10 mouse cellular contexts compared by ENCODE assay signal in genomic region chr6:125803364-125804011, GRCm38 (mm10).
DNase-seq lines count a peak whose midpoint lies in the region; ATAC-seq and TF ChIP-seq lines count a peak whose summit lies in the region.
"Had no signal": no experiment of that assay in that cellular context is flagged by ENCODE, and none has a peak within 500 bp of the region (broad histone marks: within the 10 kb centered on the region; RNA-seq: fewer than 3 reads in every experiment).

No protein-coding gene starts in this region.

- DNase-seq in hindbrain, embryonic 10.5 days (ENCODE audit: low spot score): no peak
- DNase-seq in hindbrain, postnatal 0 days (ENCODE audit: low spot score): no peak
- DNase-seq in brain, embryonic 14.5 days (ENCODE audit: low read depth): peak; percentile 13
- peak; percentile 36 for DNase-seq in neural tube, embryonic 11.5 days (ENCODE audit: low spot score)
- no peak for DNase-seq in cerebellum, adult 11 months
- DNase-seq in layer of hippocampus, adult 11-12 months (ENCODE audit: low spot score): no peak
- no peak for DNase-seq in spleen, postnatal 10 days (ENCODE audit: low spot score in 2 of 2)
- DNase-seq: cerebellum, postnatal 36 days had no signal

- no peak overlapping the region for H3K9ac ChIP-seq in hindbrain, postnatal 0 days (replicated peaks; ENCODE audit: low read length)
- no peak overlapping the region for H3K9ac ChIP-seq in intestine, embryonic 15.5 days
- no peak overlapping the region for H3K9ac ChIP-seq in neural tube, embryonic 11.5 days (ENCODE audit: low read length)
- H3K9ac ChIP-seq: heart, embryonic 15.5 days had no signal

- H3K4me3 ChIP-seq in hindbrain, embryonic 10.5 days: no peak overlapping the region
- no peak overlapping the region for H3K4me3 ChIP-seq in hindbrain, postnatal 0 days (ENCODE audit: low read length)
- no peak overlapping the region for H3K4me3 ChIP-seq in intestine, embryonic 15.5 days (replicated peaks)
- no peak overlapping the region for H3K4me3 ChIP-seq in neural tube, embryonic 11.5 days (ENCODE audit: low read depth, low read length)
- H3K4me3 ChIP-seq: heart, embryonic 15.5 days had no signal

- 59% methylated on average over 20 of the region's 20 CpGs for WGBS in hindbrain, embryonic 10.5 days
- 51% methylated on average over 20 of the region's 20 CpGs for WGBS in hindbrain, postnatal 0 days
- 34% methylated on average over 20 of the region's 20 CpGs for WGBS in intestine, embryonic 15.5 days
- 30% methylated on average over 20 of the region's 20 CpGs for WGBS in neural tube, embryonic 11.5 days

- peaks cover 11% of the 10 kb centered on the region for H3K4me1 ChIP-seq in hindbrain, embryonic 10.5 days (replicated peaks)
- H3K4me1 ChIP-seq in hindbrain, postnatal 0 days (ENCODE audit: insufficient read depth, low read length): no peaks in the 10 kb centered on the region
- H3K4me1 ChIP-seq in intestine, embryonic 15.5 days (replicated peaks): 0 out of 2 replicates have a peak, but pooled peaks cover 3% of the 10 kb centered on the region
- H3K4me1 ChIP-seq in neural tube, embryonic 11.5 days (ENCODE audit: control insufficient read depth, insufficient read depth, low read length): peaks cover 2% of the 10 kb centered on the region; the same call in 1 of the 2 replicates
- H3K4me1 ChIP-seq: heart, embryonic 15.5 days had no signal

- 0 out of 2 replicates have a peak overlapping the region, but pooled peaks have one; percentile 18 for H3K27ac ChIP-seq in hindbrain, embryonic 10.5 days
- H3K27ac ChIP-seq in hindbrain, postnatal 0 days: no peak overlapping the region
- no peak overlapping the region for H3K27ac ChIP-seq in intestine, embryonic 15.5 days
- no peak overlapping the region for H3K27ac ChIP-seq in neural tube, embryonic 11.5 days (ENCODE audit: low read depth, low read length)
- H3K27ac ChIP-seq: heart, embryonic 15.5 days had no signal

- TF ChIP-seq CTCF in hindbrain, postnatal 0 days (IDR thresholded peaks at IDR 0.05; ENCODE audit: low read depth): no peak
- TF ChIP-seq CTCF in brain, embryonic 14.5 days (IDR thresholded peaks at IDR 0.05; ENCODE audit: borderline replicate concordance, extremely low read depth, insufficient read depth, insufficient read length): no peak

- no peak overlapping the region for H3K4me2 ChIP-seq in hindbrain, postnatal 0 days (ENCODE audit: low read depth, low read length)
- peak overlapping the region; percentile 24 for H3K4me2 ChIP-seq in intestine, embryonic 15.5 days (replicated peaks)
- H3K4me2 ChIP-seq in neural tube, embryonic 11.5 days (ENCODE audit: low read depth): no peak overlapping the region
- H3K4me2 ChIP-seq: heart, embryonic 15.5 days had no signal

- no peak for TF ChIP-seq POLR2A in brain, embryonic 14.5 days (IDR thresholded peaks at IDR 0.05; ENCODE audit: borderline replicate concordance, extremely low read depth, insufficient read depth, insufficient read length, poor library complexity, severe bottlenecking)

- no peak for ATAC-seq in hindbrain, postnatal 0 days
- ATAC-seq in intestine, embryonic 15.5 days: no peak
- ATAC-seq in neural tube, embryonic 11.5 days (ENCODE audit: insufficient read depth, low FRiP score, low TSS enrichment): no peak

- no peaks in the 10 kb centered on the region for H3K9me3 ChIP-seq in hindbrain, embryonic 10.5 days
- no peaks in the 10 kb centered on the region for H3K9me3 ChIP-seq in hindbrain, postnatal 0 days (ENCODE audit: low read length)
- no peaks in the 10 kb centered on the region for H3K9me3 ChIP-seq in intestine, embryonic 15.5 days
- H3K9me3 ChIP-seq in neural tube, embryonic 11.5 days (ENCODE audit: control insufficient read depth, low read length): no peaks in the 10 kb centered on the region
- H3K9me3 ChIP-seq: heart, embryonic 15.5 days had no signal

- no peaks in the 10 kb centered on the region for H3K27me3 ChIP-seq in hindbrain, embryonic 10.5 days (ENCODE audit: insufficient read depth, poor library complexity, severe bottlenecking)
- H3K27me3 ChIP-seq in hindbrain, postnatal 0 days (ENCODE audit: insufficient read depth, low read length): no peaks in the 10 kb centered on the region
- H3K27me3 ChIP-seq in intestine, embryonic 15.5 days (replicated peaks): no peaks in the 10 kb centered on the region
- no peaks in the 10 kb centered on the region for H3K27me3 ChIP-seq in neural tube, embryonic 11.5 days (ENCODE audit: control insufficient read depth, insufficient read depth, low read length)

- H3K36me3 ChIP-seq in hindbrain, embryonic 10.5 days: no peaks in the 10 kb centered on the region
- no peaks in the 10 kb centered on the region for H3K36me3 ChIP-seq in hindbrain, postnatal 0 days (ENCODE audit: insufficient read depth, low read length)
- H3K36me3 ChIP-seq in intestine, embryonic 15.5 days: no peaks in the 10 kb centered on the region
- H3K36me3 ChIP-seq in neural tube, embryonic 11.5 days (ENCODE audit: control insufficient read depth, insufficient read depth, low read length): no peaks in the 10 kb centered on the region
- H3K36me3 ChIP-seq: heart, embryonic 15.5 days had no signal

Comparison
In these comparisons a context has a peak if more than half of its experiments do, and no peak if none do; other contexts are left out.
1. DNase-seq: peak in brain, embryonic 14.5 days (single experiment) and neural tube, embryonic 11.5 days (single experiment); none in hindbrain, embryonic 10.5 days (single experiment), hindbrain, postnatal 0 days (single experiment), cerebellum, adult 11 months (single experiment), layer of hippocampus, adult 11-12 months (single experiment) and spleen, postnatal 10 days (0 of 2).